ENCODE assay signal across 7 mouse cellular contexts in genomic region chr7:73524454-73524952, GRCm38 (mm10). TPM values are rescaled to one million over a fixed set of nuclear protein-coding genes. Genes with fewer than 3 reads are reported as not detected.
DNase-seq lines count a peak whose midpoint lies in the region; ATAC-seq and TF ChIP-seq lines count a peak whose summit lies in the region.

No protein-coding gene starts in this region.

- H3K9ac ChIP-seq in ES-Bruce4 (ENCODE audit: low read depth, poor library complexity, severe bottlenecking) = peak overlapping the region; percentile 36
- 0 out of 2 replicates have a peak overlapping the region, but pooled peaks have one; percentile 12 for H3K9ac ChIP-seq in embryonic facial prominence, embryonic 13.5 days

- H3K9me3 ChIP-seq in ES-Bruce4 (replicated peaks; ENCODE audit: control insufficient read depth, insufficient read depth, low read length, poor library complexity, severe bottlenecking) = no peaks in the 10 kb centered on the region
- no peaks in the 10 kb centered on the region for H3K9me3 ChIP-seq in embryonic facial prominence, embryonic 13.5 days

- no peak for TF ChIP-seq CTCF in ES-Bruce4 (IDR thresholded peaks at IDR 0.05; ENCODE audit: low read depth, low read length)

- peak overlapping the region; percentile 94 for H3K27ac ChIP-seq in ES-Bruce4 (ENCODE audit: insufficient read depth, low read length)
- H3K27ac ChIP-seq in embryonic facial prominence, embryonic 13.5 days = peak overlapping the region; percentile 90

- no peak for TF ChIP-seq POLR2A in ES-Bruce4 (IDR thresholded peaks at IDR 0.05; ENCODE audit: insufficient read depth, low read length)

- peak; percentile 79 to 82 for DNase-seq in heart, postnatal 10 days
- DNase-seq in layer of hippocampus, adult 9-10 months (ENCODE audit: low spot score) = peak; percentile 73
- DNase-seq in lung, postnatal 25 days (ENCODE audit: low spot score) = peak; percentile 89
- peak; percentile 90 for DNase-seq in retina, postnatal 1 day

- ATAC-seq in activated CD4-positive, CD25-positive, alpha-beta regulatory T cell, adult 4 months = peak; percentile 67
- ATAC-seq in embryonic facial prominence, embryonic 13.5 days (ENCODE audit: insufficient number of reproducible peaks, insufficient read depth, low FRiP score, low TSS enrichment, low read depth) = no peak

- peak overlapping the region; percentile 22; the same call in 1 of the 2 replicates for H3K4me2 ChIP-seq in embryonic facial prominence, embryonic 13.5 days

- WGBS in embryonic facial prominence, embryonic 13.5 days = 41% methylated on average over 9 of the region's 9 CpGs

- H3K4me1 ChIP-seq in ES-Bruce4 (ENCODE audit: control insufficient read depth, insufficient read depth, low read length) = no peaks in the 10 kb centered on the region
- peaks cover 5% of the 10 kb centered on the region; the same call in 1 of the 2 replicates for H3K4me1 ChIP-seq in embryonic facial prominence, embryonic 13.5 days

- H3K36me3 ChIP-seq in ES-Bruce4 (ENCODE audit: control insufficient read depth, insufficient read depth, low read length, poor library complexity, severe bottlenecking) = peaks cover 8% of the 10 kb centered on the region
- H3K36me3 ChIP-seq in embryonic facial prominence, embryonic 13.5 days = peaks cover 32% of the 10 kb centered on the region

- no peaks in the 10 kb centered on the region for H3K27me3 ChIP-seq in ES-Bruce4 (ENCODE audit: control insufficient read depth, insufficient read depth, low read length, poor library complexity, severe bottlenecking)
- no peaks in the 10 kb centered on the region for H3K27me3 ChIP-seq in embryonic facial prominence, embryonic 13.5 days

- no peak for TF ChIP-seq EP300 in ES-Bruce4 (IDR thresholded peaks at IDR 0.05; ENCODE audit: insufficient read depth, low read depth, low read length)

- H3K4me3 ChIP-seq in ES-Bruce4 (ENCODE audit: low read depth, low read length) = peak overlapping the region; percentile 28
- no peak overlapping the region for H3K4me3 ChIP-seq in embryonic facial prominence, embryonic 13.5 days

- intact Hi-C loops in heart, postnatal 10 days (cut with DNase I) = loop anchor here (1.0 to 10.0 kb wide), 3 partner anchors 94 to 220 kb away; partner anchors contain the start of gene Fam174b

RNA-seq across cellular contexts. Expression of gene Chd2, which starts 17.1 kb away (rescaled TPM):
- 103 and 104 TPM in 2 replicates for polyA plus RNA-seq in ES-Bruce4 (2011; ENCODE audit: insufficient read depth, insufficient read length, low read depth, missing spikeins)
- 100 to 1,000 TPM; 136 to 151 TPM for polyA plus RNA-seq in activated CD4-positive, CD25-positive, alpha-beta regulatory T cell, adult 4 months (2017; shearing (Covaris generic))
- 62.3 and 65.6 TPM in 2 replicates for polyA plus RNA-seq in embryonic facial prominence, embryonic 13.5 days (2015; fragmentation: Nextera tagmentation; extraction: Ambion mirVana)
- 10 to 100 TPM; 62.3 to 63.3 TPM for total RNA-seq in heart, postnatal 10 days (2021)
